Mouse (Mus musculus): ENCODE results near the gene Nfic.
A peak's percentile ranks its signal among the peaks of the same experiment; 100 is the strongest.

Nfic gene

GRCm38 (mm10) chr10:81455181-81455895 lies at the start of gene Nfic:
Nfic (minus strand) TSS chr10:81455635.
- DNase-seq (ENCODE audit: low spot score) = no peak

GRCm38 (mm10) chr10:81502658-81503057 lies 47.2 kb upstream of the Nfic start:
- DNase-seq (ENCODE audit: low spot score) = peak; percentile 87

- DNase-seq (ENCODE audit: low spot score) = no peak
These were observed 46.4 kb upstream of the Nfic start for GRCm38 (mm10) chr10:81501863-81502262.

- DNase-seq (ENCODE audit: low spot score) = no peak
These were observed 44.6 kb upstream of the Nfic start, which contains the start of gene S1pr4 for GRCm38 (mm10) chr10:81500032-81500431. S1pr4 (minus strand) TSS chr10:81500132.

GRCm38 (mm10) chr10:81499250-81499901 lies 43.9 kb upstream of the Nfic start:
- DNase-seq (ENCODE audit: low spot score) = no peak

GRCm38 (mm10) chr10:81498316-81499249 lies 43.1 kb upstream of the Nfic start:
- DNase-seq (ENCODE audit: low spot score) = no peak

GRCm38 (mm10) chr10:81497401-81498270 lies 42.2 kb upstream of the Nfic start:
- DNase-seq (ENCODE audit: low spot score) = no peak

GRCm38 (mm10) chr10:81496969-81497368 lies 41.5 kb upstream of the Nfic start:
- no peak for DNase-seq (ENCODE audit: low spot score)

- peak; percentile 99 for DNase-seq (ENCODE audit: low spot score)
These were observed 40.9 kb upstream of the Nfic start, which contains the start of gene Ncln for GRCm38 (mm10) chr10:81496264-81496901. Ncln (minus strand) TSS chr10:81496392.

GRCm38 (mm10) chr10:81495616-81496263 lies 40.3 kb upstream of the Nfic start:
- no peak for DNase-seq (ENCODE audit: low spot score)

- DNase-seq (ENCODE audit: low spot score) = no peak
These were observed 39.7 kb upstream of the Nfic start for GRCm38 (mm10) chr10:81495151-81495550.

- DNase-seq (ENCODE audit: low spot score) = no peak
These were observed 39.0 kb upstream of the Nfic start for GRCm38 (mm10) chr10:81494260-81495041.

- no peak for DNase-seq (ENCODE audit: low spot score)
These were observed 38.3 kb upstream of the Nfic start for GRCm38 (mm10) chr10:81493601-81494220.

GRCm38 (mm10) chr10:81492606-81493240 lies 37.3 kb upstream of the Nfic start:
- no peak for DNase-seq (ENCODE audit: low spot score)

GRCm38 (mm10) chr10:81491018-81491417 lies 35.6 kb upstream of the Nfic start:
- no peak for DNase-seq (ENCODE audit: low spot score)

GRCm38 (mm10) chr10:81489941-81490340 lies 34.5 kb upstream of the Nfic start:
- DNase-seq (ENCODE audit: low spot score) = no peak

- DNase-seq (ENCODE audit: low spot score) = no peak
These were observed 32.6 kb upstream of the Nfic start for GRCm38 (mm10) chr10:81488081-81488480.

- DNase-seq (ENCODE audit: low spot score) = no peak
These were observed 31.1 kb upstream of the Nfic start for GRCm38 (mm10) chr10:81486496-81486895.
